Mouse (Mus musculus): ENCODE measurements around the gene Ly6g5b.

- TF ChIP-seq CTCF (IDR thresholded peaks at IDR 0.05; ENCODE audit: extremely low read depth, insufficient read length, insufficient replicate concordance, low read depth, low read length) (no peak), POLR2A (IDR thresholded peaks at IDR 0.05; ENCODE audit: low read depth, low read length) (no peak)
Observed at GRCm38 (mm10) chr17:35155451-35155850, 40.2 kb upstream of the Ly6g5b start.

Data from small intestine, adult 2 months (tissue).